Mouse (Mus musculus): ENCODE data around the gene Wdr5b.

The Wdr5b gene

GRCm38 (mm10) chr16:36071450-36072379 lies 30.7 kb downstream of the Wdr5b start, which contains the start of the genes Fam162a and Ccdc58:
TSS of gene Fam162a (minus strand) at chr16:36071594.
TSS of gene Ccdc58 (plus strand) at chr16:36071685.
- DNase-seq: peak; percentile 84 to 90

- DNase-seq: no peak
Measured at GRCm38 (mm10) chr16:36072410-36073011, 31.5 kb downstream of the Wdr5b start.

- no peak for DNase-seq
Measured at GRCm38 (mm10) chr16:36074772-36075171, 33.8 kb downstream of the Wdr5b start.

GRCm38 (mm10) chr16:36079916-36080315 lies 38.9 kb downstream of the Wdr5b start:
- no peak for DNase-seq

- DNase-seq: no peak
Measured at GRCm38 (mm10) chr16:36087846-36088245, 46.9 kb downstream of the Wdr5b start.

GRCm38 (mm10) chr16:36089065-36089464 lies 48.1 kb downstream of the Wdr5b start:
- no peak for DNase-seq

GRCm38 (mm10) chr16:36089850-36090616 lies 49.0 kb downstream of the Wdr5b start:
- no peak for DNase-seq

- no peak for DNase-seq
Measured at GRCm38 (mm10) chr16:36090785-36091509, 50.0 kb downstream of the Wdr5b start.

Measured in spleen, adult 18-20 months (tissue).